Comparison of ENCODE assay signal across 30 mouse cellular contexts in the genomic region with DNA sequence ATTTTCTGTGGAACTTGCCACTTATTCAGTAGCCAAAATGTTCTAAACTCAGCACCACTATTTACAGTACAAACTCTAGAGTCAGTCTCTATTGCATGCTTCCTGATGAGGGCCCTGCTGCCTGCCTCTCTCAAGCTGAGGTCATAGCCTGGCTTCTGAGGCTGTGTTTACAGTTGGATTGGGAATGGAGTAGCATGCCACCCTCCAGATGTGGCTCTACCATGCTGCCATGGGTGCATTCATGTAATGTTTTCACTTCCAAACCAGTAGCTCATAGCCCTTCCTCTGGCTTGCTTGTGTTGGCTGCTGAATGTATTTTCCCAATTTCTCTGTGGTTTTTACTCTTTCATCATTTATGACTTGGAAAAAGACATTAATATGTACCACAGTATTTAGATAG.
DNase-seq lines count a peak whose midpoint lies in the region; ATAC-seq lines count a peak whose summit lies in the region.
"Had no signal": no experiment of that assay in that cellular context is flagged by ENCODE, and none has a peak within 500 bp of the region (broad histone marks: within the 10 kb centered on the region; RNA-seq: fewer than 3 reads in every experiment).

No protein-coding gene starts in this region.

- peak; percentile 66 for DNase-seq in midbrain, embryonic 11.5 days (ENCODE audit: low spot score, missing footprints)
- DNase-seq in midbrain, embryonic 10.5 days (ENCODE audit: low spot score): no peak
- peak; percentile 38 for DNase-seq in adipocyte (ENCODE audit: low spot score)
- no peak for DNase-seq in adrenal gland, postnatal 14 days
- DNase-seq: adrenal gland, adult 2 months; adrenal gland, postnatal 25 days; B cell, adult 2 months; cerebellum, adult 11-12 months; cerebellum, adult 8-10 months; cerebellum, postnatal 10 days; cerebellum, postnatal 36 days; embryo, embryonic 11 days; forebrain, postnatal 0 days; gastrocnemius, postnatal 25 days; heart, adult 18-20 months; heart, postnatal 14 days; heart, postnatal 4 days had no signal

- H3K9me3 ChIP-seq in midbrain, embryonic 11.5 days (ENCODE audit: control insufficient read depth, low read length): no peaks in the 10 kb centered on the region
- no peaks in the 10 kb centered on the region for H3K9me3 ChIP-seq in midbrain, embryonic 10.5 days (replicated peaks)
- H3K9me3 ChIP-seq in limb, embryonic 15.5 days: no peaks in the 10 kb centered on the region
- H3K9me3 ChIP-seq in kidney, embryonic 14.5 days (ENCODE audit: control insufficient read depth, low read length): no peaks in the 10 kb centered on the region
- H3K9me3 ChIP-seq: embryonic facial prominence, embryonic 10.5 days; embryonic facial prominence, embryonic 13.5 days; forebrain, embryonic 10.5 days; heart, embryonic 10.5 days; heart, embryonic 13.5 days had no signal

- H3K4me1 ChIP-seq in midbrain, embryonic 11.5 days (ENCODE audit: control insufficient read depth, insufficient read depth, low read length): peaks cover 7% of the 10 kb centered on the region; the same call in 1 of the 2 replicates
- H3K4me1 ChIP-seq in midbrain, embryonic 10.5 days: peaks cover 16% of the 10 kb centered on the region
- H3K4me1 ChIP-seq in limb, embryonic 15.5 days: no peaks in the 10 kb centered on the region
- H3K4me1 ChIP-seq in kidney, embryonic 14.5 days (ENCODE audit: control insufficient read depth, insufficient read depth, low read length): no peaks in the 10 kb centered on the region
- H3K4me1 ChIP-seq: embryonic facial prominence, embryonic 13.5 days; heart, embryonic 10.5 days; heart, embryonic 13.5 days had no signal

- no peak overlapping the region for H3K9ac ChIP-seq in midbrain, embryonic 11.5 days (ENCODE audit: low read length)
- H3K9ac ChIP-seq in limb, embryonic 15.5 days: no peak overlapping the region
- no peak overlapping the region for H3K9ac ChIP-seq in kidney, embryonic 14.5 days (ENCODE audit: low read depth, low read length)
- H3K9ac ChIP-seq: embryonic facial prominence, embryonic 13.5 days; forebrain, postnatal 0 days; heart, embryonic 13.5 days; hindbrain, embryonic 14.5 days had no signal

- H3K27ac ChIP-seq in midbrain, embryonic 11.5 days (ENCODE audit: low read depth, low read length): no peak overlapping the region
- H3K27ac ChIP-seq in midbrain, embryonic 10.5 days (replicated peaks): no peak overlapping the region
- no peak overlapping the region for H3K27ac ChIP-seq in limb, embryonic 15.5 days
- H3K27ac ChIP-seq in kidney, embryonic 14.5 days (ENCODE audit: low read depth, low read length): no peak overlapping the region
- H3K27ac ChIP-seq: embryonic facial prominence, embryonic 10.5 days; embryonic facial prominence, embryonic 13.5 days; forebrain, embryonic 10.5 days; heart, embryonic 10.5 days; heart, embryonic 13.5 days; hindbrain, embryonic 14.5 days; hindbrain, postnatal 0 days had no signal

- no peaks in the 10 kb centered on the region for H3K27me3 ChIP-seq in midbrain, embryonic 11.5 days (ENCODE audit: control insufficient read depth, insufficient read depth, low read length)
- no peaks in the 10 kb centered on the region for H3K27me3 ChIP-seq in midbrain, embryonic 10.5 days (ENCODE audit: low read depth, poor library complexity, severe bottlenecking)
- H3K27me3 ChIP-seq in limb, embryonic 15.5 days: no peaks in the 10 kb centered on the region
- no peaks in the 10 kb centered on the region for H3K27me3 ChIP-seq in kidney, embryonic 14.5 days (ENCODE audit: control insufficient read depth, insufficient read depth, low read length)
- H3K27me3 ChIP-seq: embryonic facial prominence, embryonic 13.5 days; heart, embryonic 13.5 days had no signal

- no peaks in the 10 kb centered on the region for H3K36me3 ChIP-seq in midbrain, embryonic 11.5 days (ENCODE audit: control insufficient read depth, insufficient read depth, low read length)
- H3K36me3 ChIP-seq in midbrain, embryonic 10.5 days: no peaks in the 10 kb centered on the region
- no peaks in the 10 kb centered on the region for H3K36me3 ChIP-seq in limb, embryonic 15.5 days
- H3K36me3 ChIP-seq in kidney, embryonic 14.5 days (ENCODE audit: control insufficient read depth, insufficient read depth, low read length): no peaks in the 10 kb centered on the region
- H3K36me3 ChIP-seq: embryonic facial prominence, embryonic 10.5 days; embryonic facial prominence, embryonic 13.5 days; forebrain, embryonic 10.5 days; heart, embryonic 10.5 days; heart, embryonic 13.5 days had no signal

- H3K4me2 ChIP-seq in midbrain, embryonic 11.5 days: no peak overlapping the region
- no peak overlapping the region for H3K4me2 ChIP-seq in limb, embryonic 15.5 days
- no peak overlapping the region for H3K4me2 ChIP-seq in kidney, embryonic 14.5 days (replicated peaks; ENCODE audit: low read depth, low read length)
- H3K4me2 ChIP-seq: embryonic facial prominence, embryonic 13.5 days; heart, embryonic 13.5 days; hindbrain, embryonic 14.5 days had no signal

- ATAC-seq in midbrain, embryonic 11.5 days (ENCODE audit: low FRiP score): no peak
- peak; percentile 63; the same call in 1 of the 2 replicates for ATAC-seq in limb, embryonic 15.5 days (ENCODE audit: insufficient number of reproducible peaks, low FRiP score, low TSS enrichment, low read depth)
- no peak for ATAC-seq in kidney, embryonic 14.5 days (ENCODE audit: low FRiP score, low TSS enrichment)
- ATAC-seq: forebrain, embryonic 14.5 days; forebrain, postnatal 0 days; hindbrain, postnatal 0 days; inflammation-experienced regulatory T-cells, adult 6 months; intestine, embryonic 16.5 days had no signal

- H3K4me3 ChIP-seq in midbrain, embryonic 11.5 days (ENCODE audit: low read depth, low read length): no peak overlapping the region
- H3K4me3 ChIP-seq in midbrain, embryonic 10.5 days: no peak overlapping the region
- H3K4me3 ChIP-seq in limb, embryonic 15.5 days: no peak overlapping the region
- H3K4me3 ChIP-seq in kidney, embryonic 14.5 days (ENCODE audit: low read length): no peak overlapping the region
- H3K4me3 ChIP-seq: embryonic facial prominence, embryonic 10.5 days; embryonic facial prominence, embryonic 13.5 days; erythroblast, embryonic 14.5 days; forebrain, embryonic 10.5 days; heart, embryonic 10.5 days; heart, embryonic 13.5 days had no signal

Comparison
In these comparisons a context has a peak if more than half of its experiments do, and no peak if none do; other contexts are left out.
1. DNase-seq: peak in midbrain, embryonic 11.5 days (single experiment) and adipocyte (single experiment); none in midbrain, embryonic 10.5 days (single experiment) and adrenal gland, postnatal 14 days (single experiment).